Mouse (Mus musculus) kidney, embryonic 14.5 days (tissue): ENCODE results near the gene Bcl6b. TPM values are rescaled to one million over a fixed set of nuclear protein-coding genes. Genes with fewer than 3 reads are reported as not detected.

ENCODE experiments used
- ATAC-seq: fragments of 200-750 bp; cut with Nextera tagmentation; 2 replicates; pipeline ENCODE4 v1.8.0; 2017; ENCODE audit warnings: moderate number of reproducible peaks, mild to moderate bottlenecking, moderate TSS enrichment, moderate library complexity; ENCODE audit not compliant: low FRiP score, low TSS enrichment
- H3K27ac ChIP-seq: fragments of 300-500 bp; sonication (generic); 2 replicates; pipeline ENCODE4 v1.5.1; 2014; ENCODE audit warnings: low read depth, mild to moderate bottlenecking, low read length, moderate library complexity, mixed read lengths
- H3K27me3 ChIP-seq: fragments of 300-500 bp; sonication (generic); 2 replicates; pipeline ENCODE4 v1.6.1; 2014; ENCODE audit warnings: mild to moderate bottlenecking, low read length; ENCODE audit not compliant: control insufficient read depth, insufficient read depth
- H3K36me3 ChIP-seq: fragments of 300-500 bp; sonication (generic); 2 replicates; pipeline ENCODE4 v1.6.1; 2014; ENCODE audit warnings: low read length, mixed read lengths; ENCODE audit not compliant: control insufficient read depth, insufficient read depth
- H3K4me1 ChIP-seq: fragments of 300-500 bp; sonication (generic); 2 replicates; pipeline ENCODE4 v1.6.1; 2014; ENCODE audit warnings: low read length, mixed read lengths; ENCODE audit not compliant: control insufficient read depth, insufficient read depth
- H3K4me2 ChIP-seq: fragments of 300-500 bp; sonication (generic); replicated peaks from 2 replicates; pipeline ENCODE4 v1.6.1; 2014; ENCODE audit warnings: low read depth, mild to moderate bottlenecking, low read length
- H3K4me3 ChIP-seq: fragments of 300-500 bp; sonication (generic); 2 replicates; pipeline ENCODE4 v1.5.1; 2014; ENCODE audit warnings: mild to moderate bottlenecking, low read length
- H3K9ac ChIP-seq: fragments of 300-500 bp; sonication (generic); 2 replicates; pipeline ENCODE4 v1.6.1; 2014; ENCODE audit warnings: low read depth, mild to moderate bottlenecking, low read length, moderate library complexity
- H3K9me3 ChIP-seq: fragments of 300-500 bp; sonication (generic); 2 replicates; pipeline ENCODE4 v1.6.1; 2016; ENCODE audit warnings: low read length; ENCODE audit not compliant: control insufficient read depth
- WGBS: fragments of 180-500 bp; shearing (Covaris S2); extraction: QIAGEN DNeasy Blood & Tissue Kit; methylation state at CpG from one replicate; pipeline ENCODE4 v1.1.7; 2014; 5-methylcytosine and 5-hydroxymethylcytosine counted together
- polyA plus RNA-seq: library from polyadenylated mRNA; unstranded; fragments of >200 nt; fragmentation: Nextera tagmentation; extraction: Ambion mirVana; gene quantifications from 2 replicates; pipeline ENCODE4 v1.2.1, GENCODE M21; 2014

Gene Bcl6b
- polyA plus RNA-seq, 1 experiment from 2014 or later = 20.0 TPM

DNA sequence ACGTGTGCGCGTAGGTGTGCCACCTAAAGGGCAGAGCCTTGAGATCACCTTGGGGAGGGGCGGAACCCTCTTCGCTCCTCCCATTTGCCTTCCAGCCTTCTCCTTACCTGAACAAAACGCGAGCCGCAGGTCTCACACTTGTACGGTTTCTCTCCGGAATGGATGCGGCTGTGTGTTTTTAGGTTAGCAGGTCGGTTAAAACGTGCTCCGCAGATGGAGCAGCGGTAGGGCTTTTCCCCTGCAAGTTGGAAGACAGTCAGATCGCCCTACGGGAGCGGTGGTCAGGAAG is 3.1 kb downstream of the Bcl6b start:
- Histone ChIP-seq H3K9me3 (no peaks in the 10 kb centered on the region), H3K4me2 (peak overlapping the region; percentile 43), H3K4me3 (peak overlapping the region; percentile 38), H3K9ac (peak overlapping the region; percentile 40), H3K27me3 (peaks cover 50% of the 10 kb centered on the region), H3K4me1 (peaks cover 7% of the 10 kb centered on the region; the same call in 1 of the 2 replicates), H3K36me3 (no peaks in the 10 kb centered on the region), H3K27ac (no peak overlapping the region)
- 5% methylated on average over 18 of the region's 18 CpGs for WGBS
- ATAC-seq = no peak

DNA sequence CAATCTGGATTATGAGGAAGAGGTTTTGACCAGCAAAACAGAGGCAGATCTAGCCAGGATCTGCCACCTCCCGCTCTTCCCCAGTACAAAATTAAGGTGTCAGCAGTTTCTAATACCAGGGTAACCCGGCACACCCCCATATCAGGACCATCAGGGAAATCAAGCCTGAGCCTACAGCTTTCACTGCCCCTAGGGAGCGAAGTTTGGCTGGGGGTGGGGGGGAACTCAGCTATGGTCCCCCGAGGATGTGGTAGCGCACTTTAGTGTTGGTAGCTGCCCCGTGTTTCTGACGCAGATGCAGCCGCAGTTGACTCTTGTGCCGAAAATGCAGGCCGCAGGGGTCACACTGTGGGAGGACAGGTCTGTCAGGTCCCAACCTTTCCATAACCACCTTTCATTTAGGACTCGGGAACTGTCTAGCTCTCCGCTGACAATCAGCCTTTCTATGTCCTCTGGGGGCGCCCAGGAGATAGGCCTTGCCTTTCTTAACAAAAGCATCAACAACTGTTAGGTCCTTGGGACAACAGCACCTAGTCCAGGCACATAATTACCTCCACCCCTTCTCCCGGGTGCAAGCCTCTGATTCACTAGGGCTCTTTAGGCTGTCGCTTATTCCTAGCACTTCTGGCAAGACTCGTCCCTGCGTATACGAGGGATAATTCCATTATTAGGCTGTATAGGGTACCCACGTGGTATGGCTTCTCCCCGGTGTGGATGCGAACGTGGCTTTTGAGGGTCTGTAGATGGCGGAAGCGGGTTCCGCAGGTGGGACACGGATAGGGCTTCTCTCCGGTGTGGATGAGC is 3.6 kb downstream of the Bcl6b start:
- Histone ChIP-seq H3K4me1 (peaks cover 7% of the 10 kb centered on the region; the same call in 1 of the 2 replicates), H3K9me3 (no peaks in the 10 kb centered on the region), H3K27ac (no peak overlapping the region), H3K36me3 (no peaks in the 10 kb centered on the region), H3K4me3 (peak overlapping the region; percentile 38), H3K27me3 (peaks cover 50% of the 10 kb centered on the region), H3K4me2 (peak overlapping the region; percentile 43), H3K9ac (peak overlapping the region; percentile 40; the same call in 1 of the 2 replicates)
- ATAC-seq = no peak
- 16% methylated on average over 27 of the region's 27 CpGs for WGBS

DNA sequence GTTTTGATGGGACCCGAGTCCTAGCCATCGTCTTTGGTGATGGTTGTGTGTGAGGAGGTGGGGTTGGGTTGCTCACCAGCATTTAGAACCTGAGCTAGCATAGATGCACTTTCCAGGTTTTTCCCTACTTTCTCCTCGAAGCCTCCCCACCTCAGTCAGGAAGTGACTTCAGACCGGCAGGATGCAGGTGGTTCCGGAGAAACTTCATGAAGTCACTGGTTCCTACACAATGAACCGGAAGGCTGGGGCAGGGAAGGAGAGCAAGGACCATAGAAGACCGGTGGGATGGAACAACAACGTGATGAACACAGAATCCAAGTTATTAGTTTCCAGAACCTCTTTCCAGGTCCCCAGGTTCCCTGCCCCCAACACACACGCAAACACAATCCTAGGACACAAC is 5.9 kb downstream of the Bcl6b start:
- H3K9me3 ChIP-seq = no peaks in the 10 kb centered on the region
- H3K27ac ChIP-seq = peak overlapping the region; percentile 55; the same call in 1 of the 2 replicates
- no peak for ATAC-seq
- no peaks in the 10 kb centered on the region for H3K36me3 ChIP-seq
- peaks cover 34% of the 10 kb centered on the region for H3K27me3 ChIP-seq
- H3K4me1 ChIP-seq = peaks cover 7% of the 10 kb centered on the region; the same call in 1 of the 2 replicates
- no peak overlapping the region for H3K4me3 ChIP-seq
- no peak overlapping the region for H3K4me2 ChIP-seq
- 75% methylated on average over 9 of the region's 9 CpGs for WGBS
- no peak overlapping the region for H3K9ac ChIP-seq

DNA sequence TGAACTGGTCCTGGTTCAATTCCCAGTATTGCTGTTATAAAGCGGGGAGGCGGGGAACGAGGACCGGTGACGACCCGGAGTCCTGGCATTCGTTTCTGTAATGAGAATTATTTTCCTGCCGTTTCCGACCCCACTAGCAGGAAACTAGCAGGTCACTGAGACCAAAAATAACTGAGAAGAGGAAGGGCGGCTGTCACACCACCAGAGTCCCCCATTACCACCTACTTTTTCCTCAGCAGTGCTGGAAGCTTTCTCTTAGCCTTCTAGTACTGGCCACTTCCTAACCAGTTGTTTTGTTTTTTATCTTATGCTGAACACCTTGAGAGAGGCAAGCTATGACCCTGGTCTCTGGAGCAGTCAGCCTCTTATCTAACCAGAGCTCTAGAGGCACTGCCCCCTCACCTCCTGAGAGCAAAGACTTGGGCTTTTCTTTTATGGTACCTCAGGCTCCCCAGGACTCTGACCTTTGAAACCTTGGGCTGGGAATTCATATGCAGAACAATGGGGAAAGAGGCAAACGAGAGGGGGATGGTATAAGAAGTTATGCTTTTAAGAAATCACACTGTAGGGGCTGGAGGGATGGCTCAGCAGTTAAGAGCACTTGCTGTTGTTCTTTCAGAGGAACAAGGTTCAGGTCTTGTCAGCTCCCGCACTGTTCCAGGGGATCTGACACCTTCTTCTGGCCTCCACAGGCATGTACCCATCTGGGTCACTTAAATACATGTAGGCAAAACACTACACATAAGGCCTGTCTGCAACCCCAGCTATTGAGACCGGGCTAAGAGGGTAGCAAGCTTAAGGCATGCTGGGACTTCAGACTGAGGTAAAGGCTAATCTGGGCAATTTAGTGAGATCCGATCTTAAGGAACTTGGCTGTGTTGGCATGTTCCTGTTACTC is 7.7 kb downstream of the Bcl6b start:
- peak overlapping the region; percentile 57; the same call in 1 of the 2 replicates for H3K27ac ChIP-seq
- H3K36me3 ChIP-seq = no peaks in the 10 kb centered on the region
- peaks cover 7% of the 10 kb centered on the region; the same call in 1 of the 2 replicates for H3K4me1 ChIP-seq
- H3K9ac ChIP-seq = peak overlapping the region; percentile 79; the same call in 1 of the 2 replicates
- peak overlapping the region; percentile 48 for H3K4me3 ChIP-seq
- peaks cover 21% of the 10 kb centered on the region for H3K27me3 ChIP-seq
- 10% methylated on average over 14 of the region's 14 CpGs for WGBS
- no peak for ATAC-seq
- no peaks in the 10 kb centered on the region for H3K9me3 ChIP-seq
- H3K4me2 ChIP-seq = peak overlapping the region; percentile 90

DNA sequence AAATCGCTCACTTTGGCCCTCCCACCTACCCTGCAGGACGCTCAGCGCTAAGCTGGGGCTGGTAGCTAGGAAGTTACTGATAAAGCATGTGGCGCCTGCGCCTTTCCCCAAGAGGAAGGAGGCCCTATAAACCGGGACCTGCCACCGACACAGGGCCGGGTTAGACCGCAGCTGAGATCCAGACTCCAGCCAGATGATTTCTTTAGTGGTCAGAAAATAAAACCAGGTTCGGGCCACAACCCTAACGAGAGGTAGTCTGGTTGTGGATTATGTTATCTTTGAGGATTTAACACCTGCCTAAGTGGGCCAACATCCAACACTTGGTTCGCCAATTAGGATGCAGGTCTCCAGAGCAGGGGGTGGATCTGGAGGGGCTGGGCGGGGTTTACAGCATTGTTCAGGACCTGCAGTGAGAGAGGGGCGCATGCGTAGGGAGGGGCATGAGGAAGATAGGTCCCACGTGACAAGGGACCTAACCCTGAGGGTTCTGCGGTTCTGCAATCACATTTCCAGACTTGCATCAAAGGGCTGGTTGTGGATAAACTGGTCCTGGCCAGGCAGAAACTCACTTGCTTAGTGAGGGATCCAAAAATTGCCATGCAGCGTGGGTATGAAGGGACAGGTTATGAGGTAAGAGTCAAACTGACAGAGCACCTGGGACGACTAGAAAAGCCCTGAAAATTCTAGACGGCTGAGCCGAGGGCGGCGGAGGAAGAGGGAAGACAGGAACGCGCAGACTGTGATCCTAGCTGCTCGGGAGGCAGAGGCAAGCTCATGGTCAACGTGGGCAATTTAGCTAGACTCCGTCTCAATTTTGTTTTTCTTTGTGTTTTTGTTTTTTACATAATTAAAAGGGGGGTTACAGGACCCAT is 8.6 kb downstream of the Bcl6b start, which contains the start of gene Slc16a13:
TSS of gene Slc16a13 (minus strand) at position 334 of the 872 bp plus-strand sequence.
- H3K4me2 ChIP-seq = peak within 1 kb of the TSS; percentile 90
- peak within 1 kb of the TSS; percentile 79 for H3K9ac ChIP-seq
- H3K4me1 ChIP-seq = no peaks in the 10 kb centered on the region
- no peaks in the 10 kb centered on the region for H3K36me3 ChIP-seq
- H3K9me3 ChIP-seq = no peaks in the 10 kb centered on the region
- ATAC-seq = peak; percentile 92
- 0% methylated on average over 28 of the region's 28 CpGs for WGBS
- H3K27me3 ChIP-seq = peaks cover 18% of the 10 kb centered on the region
- H3K27ac ChIP-seq = peak within 1 kb of the TSS; percentile 72
- peak within 1 kb of the TSS; percentile 48 for H3K4me3 ChIP-seq

DNA sequence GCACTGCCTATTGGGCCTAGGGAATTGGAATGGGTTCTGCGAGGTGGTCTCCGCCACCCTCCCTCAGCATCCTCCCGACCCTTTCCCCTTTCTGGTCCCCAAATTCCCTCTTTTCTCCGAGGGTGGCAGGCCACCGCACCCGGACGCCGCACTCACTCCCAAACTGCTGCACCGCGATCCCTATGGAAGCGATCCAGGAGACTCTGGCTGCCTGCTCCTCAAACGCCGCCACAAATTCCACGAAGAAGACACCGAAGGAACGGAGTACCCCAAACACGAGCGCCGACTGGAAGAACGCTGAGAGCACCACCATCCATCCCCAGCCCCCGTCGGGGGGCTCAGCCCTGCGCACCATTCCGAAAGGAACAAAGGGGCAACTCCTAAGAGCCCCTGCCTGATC is 9.3 kb downstream of the Bcl6b start:
- no peak for ATAC-seq

DNA sequence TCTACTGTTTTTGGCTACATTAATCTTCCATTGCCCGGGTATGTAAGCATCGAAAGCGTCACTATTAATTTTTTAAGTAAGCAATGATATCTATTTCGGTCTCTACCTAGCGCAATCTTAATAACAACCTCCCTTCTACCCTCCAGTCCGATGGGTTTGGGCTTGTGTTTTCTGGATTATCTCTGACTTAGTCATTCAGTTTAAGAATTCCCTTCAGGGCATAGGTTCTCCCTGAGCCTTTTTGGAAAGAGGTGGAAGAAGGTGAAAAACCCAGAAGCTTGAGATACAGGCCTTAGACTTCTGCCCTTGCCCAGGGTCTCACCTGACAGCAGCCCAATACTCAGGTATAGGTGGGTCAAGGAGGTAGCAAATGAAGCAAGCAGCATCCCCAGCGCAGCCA is 9.7 kb downstream of the Bcl6b start:
- no peak for ATAC-seq
- Histone ChIP-seq H3K36me3 (no peaks in the 10 kb centered on the region), H3K4me1 (peaks cover 8% of the 10 kb centered on the region; the same call in 1 of the 2 replicates), H3K4me3 (peak overlapping the region; percentile 48), H3K9ac (peak overlapping the region; percentile 79; the same call in 1 of the 2 replicates), H3K27ac (no peak overlapping the region), H3K4me2 (peak overlapping the region; percentile 90), H3K9me3 (no peaks in the 10 kb centered on the region), H3K27me3 (peaks cover 26% of the 10 kb centered on the region)
- WGBS = 60% methylated on average over 7 of the region's 7 CpGs

More for the DNA sequence above, 9.3 kb downstream of the Bcl6b start:
- H3K4me2 ChIP-seq = peak overlapping the region; percentile 90
- H3K4me3 ChIP-seq = peak overlapping the region; percentile 48
- peaks cover 24% of the 10 kb centered on the region for H3K27me3 ChIP-seq
- H3K9ac ChIP-seq = peak overlapping the region; percentile 79
- WGBS = 2% methylated on average over 24 of the region's 24 CpGs
- no peaks in the 10 kb centered on the region for H3K9me3 ChIP-seq
- peaks cover 4% of the 10 kb centered on the region; the same call in 1 of the 2 replicates for H3K4me1 ChIP-seq
- no peaks in the 10 kb centered on the region for H3K36me3 ChIP-seq
- peak overlapping the region; percentile 72 for H3K27ac ChIP-seq
